ENCODE assay signal across 7 mouse cellular contexts in the genomic region with DNA sequence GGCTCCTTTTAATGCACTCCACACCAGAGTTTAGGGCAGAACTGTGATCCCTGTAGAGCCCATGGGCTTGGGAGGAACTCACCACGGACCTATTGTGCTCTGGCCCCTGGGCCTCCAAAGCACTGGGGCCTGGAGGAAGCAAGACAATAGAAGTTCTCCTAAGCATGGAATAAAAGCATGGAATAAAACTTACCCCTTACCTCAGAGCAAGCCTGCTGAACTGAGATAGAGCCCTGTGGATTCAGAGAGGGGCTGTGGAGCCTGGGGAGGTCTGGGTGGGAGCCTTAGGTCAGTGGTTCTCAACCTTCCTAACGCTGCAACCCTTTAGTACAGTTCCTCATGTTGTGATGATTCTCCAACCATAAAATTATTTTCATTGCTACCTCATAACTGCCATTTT. TPM values are rescaled to one million over a fixed set of nuclear protein-coding genes. Genes with fewer than 3 reads are reported as not detected.
DNase-seq lines count a peak whose midpoint lies in the region; ATAC-seq and TF ChIP-seq lines count a peak whose summit lies in the region.

A gene (minus strand): TSS at position 101 of the 400 bp plus-strand sequence.

- peak within 1 kb of the TSS; percentile 39 for H3K9ac ChIP-seq in limb, embryonic 14.5 days (ENCODE audit: low read depth, low read length, severe bottlenecking)
- H3K9ac ChIP-seq in stomach, embryonic 14.5 days (replicated peaks; ENCODE audit: low read depth, low read length) = no peak within 1 kb of the TSS

- H3K4me2 ChIP-seq in limb, embryonic 14.5 days (replicated peaks; ENCODE audit: low read depth, low read length, severe bottlenecking) = peak within 1 kb of the TSS; percentile 26
- 0 out of 2 replicates have a peak within 1 kb of the TSS, but pooled peaks have one; percentile 4 for H3K4me2 ChIP-seq in stomach, embryonic 14.5 days (replicated peaks; ENCODE audit: low read depth, low read length)

- ATAC-seq in erythroid progenitor cell, adult 5-6 weeks (replicated peaks; ENCODE audit: low FRiP score, poor library complexity, severe bottlenecking) = no peak
- no peak for ATAC-seq in limb, embryonic 14.5 days (ENCODE audit: low FRiP score, low read depth)
- ATAC-seq in stomach, embryonic 14.5 days (ENCODE audit: insufficient number of reproducible peaks, insufficient read depth, low FRiP score, low read depth) = no peak

- intact Hi-C loops in heart, postnatal 36 days (cut with DNase I) = loop anchor here (5.0 to 10.0 kb wide), 2 partner anchors 110 to 868 kb away; a partner anchor contains a TSS

- 85% methylated on average over 2 of the region's 2 CpGs for WGBS in limb, embryonic 14.5 days
- 84% methylated on average over 2 of the region's 2 CpGs for WGBS in stomach, embryonic 14.5 days

- H3K4me1 ChIP-seq in limb, embryonic 14.5 days (ENCODE audit: control insufficient read depth, insufficient read depth, low read length) = 0 out of 2 replicates have a peak, but pooled peaks cover 10% of the 10 kb centered on the region
- H3K4me1 ChIP-seq in stomach, embryonic 14.5 days (ENCODE audit: control insufficient read depth, insufficient read depth, low read length) = 0 out of 2 replicates have a peak, but pooled peaks cover 3% of the 10 kb centered on the region

- no peaks in the 10 kb centered on the region for H3K36me3 ChIP-seq in limb, embryonic 14.5 days (ENCODE audit: control insufficient read depth, insufficient read depth, low read length)
- H3K36me3 ChIP-seq in stomach, embryonic 14.5 days (ENCODE audit: control insufficient read depth, insufficient read depth, low read length) = no peaks in the 10 kb centered on the region

- TF ChIP-seq POLR2A in limb, embryonic 14.5 days (IDR thresholded peaks at IDR 0.05; ENCODE audit: borderline replicate concordance, extremely low read depth, insufficient read depth, insufficient read length) = no peak

- H3K27ac ChIP-seq in limb, embryonic 14.5 days (replicated peaks; ENCODE audit: low read depth, low read length) = no peak within 1 kb of the TSS
- no peak within 1 kb of the TSS for H3K27ac ChIP-seq in stomach, embryonic 14.5 days (ENCODE audit: low read length)

- H3K4me3 ChIP-seq in limb, embryonic 14.5 days (replicated peaks; ENCODE audit: low read length) = no peak within 1 kb of the TSS
- no peak within 1 kb of the TSS for H3K4me3 ChIP-seq in stomach, embryonic 14.5 days (ENCODE audit: low read depth, low read length)

- no peaks in the 10 kb centered on the region for H3K9me3 ChIP-seq in limb, embryonic 14.5 days (ENCODE audit: control insufficient read depth, low read length)
- no peaks in the 10 kb centered on the region for H3K9me3 ChIP-seq in stomach, embryonic 14.5 days (ENCODE audit: control insufficient read depth, low read depth, low read length)

- no peaks in the 10 kb centered on the region for H3K27me3 ChIP-seq in limb, embryonic 14.5 days (ENCODE audit: control insufficient read depth, insufficient read depth, low read length)
- H3K27me3 ChIP-seq in stomach, embryonic 14.5 days (ENCODE audit: control insufficient read depth, insufficient read depth, low read length) = no peaks in the 10 kb centered on the region

- no peak for DNase-seq in thymus, postnatal 0 days (ENCODE audit: low spot score)
- no peak for DNase-seq in thymus, postnatal 36 days
- no peak for DNase-seq in heart, postnatal 36 days
- DNase-seq in limb, embryonic 14.5 days (ENCODE audit: low spot score) = no peak
- no peak for DNase-seq in B cell, adult 2 months

RNA-seq across cellular contexts. Expression of the gene that starts here (rescaled TPM):
- 116 and 144 TPM in 2 replicates for polyA plus RNA-seq in thymus, postnatal 0 days (2015; fragmentation: Nextera tagmentation; extraction: Ambion mirVana)
- total RNA-seq in erythroid progenitor cell, adult 5-6 weeks (2015; ENCODE audit: low replicate concordance) = 55.1 and 59.1 TPM in 2 replicates
- total RNA-seq in erythroid progenitor cell, adult 5-6 weeks (2017; ENCODE audit: low replicate concordance) = 48.8 and 49.1 TPM in 2 replicates
- 100 to 1,000 TPM; 128 to 143 TPM for total RNA-seq in heart, postnatal 36 days (2021)
- polyA plus RNA-seq in limb, embryonic 14.5 days (2012; rRNA removed) = 514 and 640 TPM in 2 replicates
- polyA plus RNA-seq in limb, embryonic 14.5 days (2014; fragmentation: Nextera tagmentation; extraction: Ambion mirVana) = 339 and 378 TPM in 2 replicates
- polyA plus RNA-seq in stomach, embryonic 14.5 days (2014; fragmentation: Nextera tagmentation; extraction: Ambion mirVana) = 347 and 368 TPM in 2 replicates
